Mouse (Mus musculus): ENCODE results near the gene Adgrl3. TPM values are rescaled to one million over a fixed set of nuclear protein-coding genes. Genes with fewer than 3 reads are reported as not detected.

The Adgrl3 gene
- total RNA-seq, 2 experiments from 2014 or later = 7.3 to 9.7 TPM

DNA sequence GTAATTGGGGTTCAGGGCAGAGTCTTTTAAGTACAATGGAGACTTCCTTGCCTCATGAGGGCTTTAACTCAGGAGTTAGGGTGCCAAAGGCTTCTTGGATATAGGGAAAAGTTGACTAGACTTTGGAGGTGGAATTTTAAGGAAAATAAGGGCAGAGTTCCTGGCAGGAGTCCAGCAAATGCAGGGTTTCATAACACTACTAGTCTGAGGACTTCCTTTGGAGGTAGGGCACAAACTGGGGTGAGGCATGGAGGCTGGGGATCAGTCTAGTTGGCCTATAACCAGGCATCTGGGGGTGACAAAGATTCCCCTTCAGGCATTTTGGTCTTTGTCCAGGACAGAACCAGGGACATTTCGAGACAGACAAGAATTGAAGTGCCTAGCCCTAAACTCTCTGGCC is 546.6 kb downstream of the Adgrl3 start:
- DNase-seq = no peak

DNA sequence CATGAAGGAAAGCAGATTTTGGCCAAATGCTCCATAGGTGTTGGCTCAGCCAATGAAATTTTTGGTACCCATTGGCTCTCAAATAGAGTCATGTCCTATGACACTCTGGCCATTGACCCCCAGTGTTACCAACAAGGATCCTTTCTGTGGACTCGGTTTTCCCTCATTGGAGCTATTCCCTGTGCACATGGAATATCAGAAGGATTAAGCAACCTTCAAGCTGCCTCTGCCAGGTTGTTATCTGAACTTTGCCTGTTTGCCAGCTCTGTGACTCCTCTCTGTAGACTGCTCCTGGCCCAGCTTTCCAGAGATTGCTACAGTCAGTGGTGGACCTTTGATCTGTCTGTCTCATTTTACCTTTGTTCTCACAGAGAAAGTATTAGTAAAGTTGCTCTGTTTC is 548.8 kb downstream of the Adgrl3 start:
- DNase-seq = no peak

DNA sequence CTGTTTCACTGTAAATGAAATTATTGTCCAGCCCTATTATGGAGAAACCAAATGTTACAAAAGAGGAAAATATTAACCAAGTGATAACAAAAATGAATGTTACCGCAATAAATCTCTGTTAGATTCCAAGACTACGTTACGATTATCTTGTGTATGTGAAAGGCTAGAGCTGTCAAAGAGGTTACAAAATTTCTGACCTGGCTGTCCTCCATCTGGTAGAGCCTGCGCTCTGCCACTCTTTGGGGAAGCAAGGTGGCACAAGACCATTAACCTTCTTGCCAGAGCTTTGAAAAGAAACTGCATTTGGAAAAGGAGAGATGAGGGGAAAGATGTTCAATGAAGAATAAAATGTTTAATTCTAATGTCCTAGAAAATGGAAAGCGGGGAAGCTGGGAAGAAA is 562.9 kb downstream of the Adgrl3 start:
- no peak for DNase-seq

DNA sequence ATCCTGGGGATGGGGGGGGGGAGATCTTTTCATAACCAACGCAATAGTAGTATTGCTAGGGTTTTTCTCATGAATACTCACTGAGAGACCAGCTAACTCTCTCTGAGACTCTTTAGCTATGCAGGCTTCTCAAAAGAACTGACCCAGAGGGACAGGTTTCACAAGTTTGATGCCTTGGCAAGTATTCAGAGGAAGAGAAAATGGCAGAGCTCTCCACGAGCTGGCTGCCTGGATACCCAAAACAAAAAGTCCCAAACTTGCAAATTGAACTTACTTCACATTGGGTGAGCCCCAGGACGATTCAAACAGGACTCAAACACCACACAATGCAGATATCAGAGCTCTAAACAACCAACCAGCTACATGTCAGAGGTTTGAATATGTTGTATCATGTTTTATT is 563.5 kb downstream of the Adgrl3 start:
- no peak for DNase-seq

DNA sequence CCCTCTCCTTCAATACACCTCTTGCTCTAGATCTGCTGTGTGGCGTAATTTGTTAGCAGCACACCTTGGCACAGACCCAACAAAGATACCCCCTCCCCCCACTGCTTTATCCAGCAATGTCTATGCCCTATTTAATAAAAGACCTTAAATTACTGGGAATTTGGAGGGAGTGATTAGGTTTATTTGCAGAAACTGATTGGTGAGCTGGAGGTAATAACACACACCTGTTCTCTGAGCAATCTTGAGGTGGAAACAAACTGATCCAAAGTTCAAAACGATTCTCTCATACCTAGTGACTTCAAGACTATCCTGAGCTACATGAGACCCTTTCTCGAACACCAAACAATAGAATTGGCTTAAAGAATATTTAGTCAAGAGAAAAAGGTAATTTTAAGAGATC is 565.0 kb downstream of the Adgrl3 start:
- DNase-seq = no peak

DNA sequence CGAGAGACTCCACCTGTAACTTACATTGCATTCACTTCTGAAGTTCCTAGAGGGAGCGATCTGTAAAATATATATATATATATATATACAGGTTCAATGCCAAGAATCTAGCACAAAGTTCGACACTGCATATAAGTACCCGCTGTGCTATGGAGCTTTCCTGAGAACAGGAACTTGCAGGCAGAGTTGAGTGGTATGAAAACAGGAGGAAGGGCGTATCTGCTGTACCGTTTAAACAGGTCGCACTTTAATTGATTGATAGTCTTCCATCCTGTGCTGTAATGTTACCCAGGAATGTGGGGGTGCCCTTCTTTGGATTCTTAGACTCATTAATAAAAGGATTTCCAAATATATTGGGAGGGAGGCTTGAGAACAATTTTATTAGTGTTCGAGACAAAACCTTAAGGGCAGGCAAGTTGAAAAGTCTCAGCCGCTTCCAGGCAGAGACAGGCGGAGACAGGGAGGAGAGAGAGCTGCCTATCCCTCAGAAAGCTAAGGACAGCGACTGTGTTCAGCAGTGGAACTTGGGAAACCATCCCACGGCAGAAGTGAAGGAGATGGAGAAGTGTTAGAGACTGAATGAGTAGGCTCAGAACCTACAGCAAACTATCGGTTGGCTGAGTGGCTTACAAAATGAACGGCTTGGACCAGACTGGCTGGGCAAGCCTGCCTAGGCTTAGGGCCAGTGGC is 570.2 kb downstream of the Adgrl3 start:
- no peak for DNase-seq

DNA sequence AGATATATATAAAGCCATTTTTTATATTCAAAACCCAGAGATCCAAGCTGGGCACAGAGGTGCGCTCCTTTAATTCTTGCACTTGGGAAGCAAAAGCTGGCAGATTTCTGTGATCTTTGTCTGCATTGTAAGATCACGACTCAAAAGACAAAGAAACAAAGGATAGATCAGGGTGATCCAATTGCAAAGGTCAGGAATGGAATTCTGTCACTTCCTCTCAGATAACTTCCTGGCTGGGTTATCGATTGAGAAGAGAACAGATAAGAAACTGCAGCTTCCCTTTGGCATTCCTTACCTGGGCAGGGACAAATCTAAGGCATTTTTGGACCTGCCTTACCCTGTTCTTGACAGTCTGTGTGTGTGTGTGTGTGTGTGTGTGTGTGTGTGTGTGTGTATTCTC is 571.5 kb downstream of the Adgrl3 start:
- no peak for DNase-seq

DNA sequence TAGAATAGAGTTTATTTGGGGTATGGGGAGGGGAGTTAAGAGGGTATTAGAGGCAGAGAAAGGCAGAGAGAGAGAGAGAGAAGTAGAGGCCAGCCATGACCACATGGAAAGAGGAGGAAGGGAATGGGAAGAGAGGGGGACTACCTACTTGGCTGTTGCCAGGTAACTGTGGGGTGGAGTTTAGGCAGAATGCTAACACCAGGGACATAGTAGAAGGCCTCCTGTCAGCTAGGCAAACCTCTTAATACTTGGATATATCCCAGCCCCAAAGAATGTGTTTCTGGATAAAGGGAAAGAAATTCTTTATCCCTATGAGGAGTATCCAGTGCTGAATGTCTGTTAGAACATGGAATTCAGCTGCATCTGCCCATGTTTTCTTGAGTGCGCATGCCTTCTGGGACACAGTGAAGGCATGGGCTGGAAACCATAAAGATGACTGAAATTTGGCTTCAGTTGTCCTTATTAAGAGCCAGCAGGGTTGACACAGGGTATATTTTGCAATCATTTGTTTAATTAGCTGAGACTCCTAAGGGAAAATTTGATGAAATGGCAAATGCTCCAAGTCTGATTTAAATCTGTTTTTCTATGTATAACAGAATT is 573.6 kb downstream of the Adgrl3 start:
- DNase-seq = no peak

DNA sequence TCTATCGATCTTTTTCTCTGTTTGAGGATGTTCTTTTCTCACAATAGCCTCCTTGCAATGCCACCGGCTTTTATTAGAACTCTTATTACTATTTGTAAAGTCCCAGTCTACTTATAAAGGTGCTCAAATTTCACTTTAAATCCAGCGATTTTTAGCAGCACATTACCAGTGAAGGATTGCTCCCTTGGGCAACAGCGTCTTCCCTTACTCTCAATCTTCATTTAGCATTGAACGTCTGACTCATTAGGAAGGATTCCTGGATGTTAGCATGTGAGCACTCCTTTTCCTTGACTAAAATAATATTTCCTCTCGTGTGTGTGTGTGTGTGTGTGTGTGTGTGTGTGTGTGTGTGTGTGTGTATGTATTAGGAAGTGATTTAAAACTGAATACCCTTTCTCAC is 578.1 kb downstream of the Adgrl3 start:
- DNase-seq = no peak

DNA sequence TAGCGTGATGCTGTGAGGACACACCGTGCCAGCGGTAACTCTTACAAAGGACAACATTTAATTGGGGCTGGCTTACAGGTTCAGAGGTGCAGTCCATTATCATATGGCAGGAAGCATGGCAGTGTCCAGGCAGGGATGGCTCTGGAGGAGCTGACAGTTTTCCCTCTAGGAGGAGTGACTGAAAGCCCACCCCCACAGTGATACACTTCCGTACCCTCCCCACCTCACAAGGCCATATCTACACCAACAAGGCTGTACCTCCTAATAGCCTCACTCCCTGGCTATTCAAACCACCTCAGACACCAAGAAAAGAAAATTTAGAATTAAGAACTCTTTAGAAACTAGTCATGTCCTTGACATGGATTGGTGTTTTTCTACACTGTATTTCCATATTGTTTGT is 583.0 kb downstream of the Adgrl3 start:
- no peak for DNase-seq

DNA sequence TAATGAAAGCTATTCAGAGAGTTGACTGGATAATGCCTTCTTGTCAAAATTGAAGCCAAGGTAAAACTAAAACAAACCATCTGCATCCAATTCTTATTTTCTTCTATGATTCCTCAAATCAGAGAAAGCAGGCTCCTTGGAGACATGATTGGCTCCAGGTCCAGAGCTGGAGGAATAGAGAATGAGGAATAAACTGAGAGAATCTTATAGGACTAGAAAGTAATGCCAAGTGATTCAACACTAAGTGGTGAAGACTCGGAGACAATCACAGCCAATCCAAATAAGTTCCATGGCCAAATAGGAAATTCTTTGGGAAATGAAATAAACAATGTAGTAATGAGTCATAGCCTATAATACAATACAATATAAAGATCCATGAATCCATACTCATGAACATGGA is 585.7 kb downstream of the Adgrl3 start:
- no peak for DNase-seq

DNA sequence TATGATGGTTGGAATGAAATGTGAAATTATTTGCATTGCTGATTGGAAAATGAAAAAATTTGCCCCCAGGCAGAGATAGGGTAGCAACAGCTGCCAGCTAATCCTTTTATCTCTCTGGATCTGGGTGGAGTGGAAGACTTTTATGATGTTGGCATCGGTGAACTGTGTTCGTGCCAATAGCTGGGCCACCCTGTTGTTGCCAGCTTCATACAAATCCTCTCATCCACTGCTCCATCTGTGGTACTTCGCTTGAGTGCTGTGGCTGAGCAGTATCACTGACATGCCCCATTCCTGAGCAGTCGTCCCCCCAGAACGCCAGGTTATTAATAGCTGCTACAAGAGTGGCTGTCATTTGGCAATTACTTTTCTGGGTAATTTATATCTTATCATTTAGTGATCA is 590.3 kb downstream of the Adgrl3 start:
- no peak for DNase-seq

DNA sequence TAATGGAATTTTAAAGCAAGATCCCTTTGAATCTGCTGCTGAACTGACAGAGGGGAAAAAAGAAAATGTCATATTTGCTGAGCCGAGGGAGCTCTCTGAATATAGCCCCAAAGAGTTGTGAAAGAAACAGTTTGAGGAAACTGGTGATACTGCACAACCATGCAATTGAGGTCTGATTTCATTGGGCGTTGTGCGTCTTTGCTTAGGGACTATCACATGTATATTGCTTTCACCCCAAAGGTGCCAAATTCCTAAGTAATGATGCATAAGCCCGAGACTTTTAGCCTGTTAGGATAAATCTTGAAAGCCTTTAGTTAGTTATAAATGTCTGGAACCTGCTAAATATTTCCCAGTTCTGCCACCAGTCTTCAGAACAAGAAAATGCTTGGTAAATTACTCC is 594.7 kb downstream of the Adgrl3 start:
- no peak for DNase-seq

DNA sequence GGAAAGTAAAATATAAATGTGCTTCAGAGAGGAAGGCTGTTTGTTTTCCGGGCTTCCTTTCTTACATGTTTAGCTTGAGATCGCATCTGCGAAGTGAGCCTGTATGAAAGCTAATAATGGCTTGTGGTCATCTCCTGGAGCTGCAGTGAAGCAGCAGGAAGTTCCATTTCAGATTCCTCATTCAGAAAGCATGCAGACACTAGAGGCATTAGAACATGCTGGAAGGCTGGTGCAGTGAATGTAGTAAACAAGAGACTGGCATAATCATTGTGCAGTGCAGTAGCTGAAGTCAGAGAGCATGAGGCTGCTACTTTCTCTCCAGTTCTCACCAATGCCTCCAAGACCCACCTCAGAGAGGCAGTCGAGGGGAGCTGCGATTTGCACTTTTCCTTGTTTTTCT is 601.2 kb downstream of the Adgrl3 start:
- DNase-seq = no peak

DNA sequence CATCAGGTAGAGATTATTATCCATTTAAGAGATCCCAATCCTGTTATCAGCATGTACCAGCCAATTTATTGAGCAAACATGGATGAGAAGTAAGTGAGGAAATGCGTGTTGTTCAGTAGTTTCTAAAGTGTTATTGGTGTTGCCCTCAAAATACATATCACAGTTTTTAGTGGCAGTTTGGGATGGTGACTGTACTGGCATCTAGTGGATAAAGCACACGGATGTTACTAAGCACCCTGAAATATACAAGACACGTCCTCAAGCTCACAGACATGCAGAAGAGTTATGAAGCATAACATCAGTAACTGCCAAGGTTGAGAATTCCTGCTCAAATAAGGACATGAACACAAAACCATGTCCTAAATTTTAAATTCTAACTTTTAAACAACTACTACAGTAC is 601.8 kb downstream of the Adgrl3 start:
- no peak for DNase-seq

DNA sequence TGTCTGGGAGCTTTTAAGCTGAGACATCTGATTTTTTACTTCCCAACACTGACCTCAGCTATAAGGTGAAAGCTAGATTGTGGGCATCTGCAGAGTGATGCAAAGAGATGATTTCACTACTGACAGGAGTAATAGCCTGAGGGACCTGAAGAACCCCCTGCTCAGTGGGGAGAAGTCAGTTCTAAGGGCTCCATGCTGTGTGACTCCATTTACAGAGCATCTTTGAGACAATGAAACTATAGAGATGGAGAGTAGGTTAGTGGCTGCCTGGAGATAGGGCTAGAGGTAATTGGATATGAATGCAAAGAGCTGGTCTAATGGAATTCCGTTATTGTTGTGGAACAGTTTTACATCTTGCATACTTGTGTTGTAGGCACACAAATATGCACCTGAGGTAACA is 603.9 kb downstream of the Adgrl3 start:
- DNase-seq = no peak

DNA sequence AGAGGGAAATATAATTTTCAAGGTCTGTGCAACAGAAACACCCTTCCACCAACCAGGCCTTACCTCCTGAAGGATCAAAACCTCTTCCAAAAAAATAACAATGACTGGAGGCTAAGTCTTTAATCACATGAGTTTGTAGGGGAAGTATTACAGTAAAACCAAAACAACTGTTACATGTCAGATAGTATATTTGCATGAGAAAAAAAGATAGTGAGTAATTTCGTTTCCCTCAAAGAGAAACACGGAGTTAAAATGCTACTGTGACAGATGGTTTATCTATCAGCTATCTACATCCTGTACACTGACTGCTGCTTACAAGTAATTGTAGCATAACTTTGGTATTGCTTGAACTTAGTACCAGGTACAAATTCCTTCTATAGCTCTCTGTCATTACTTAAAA is 616.2 kb downstream of the Adgrl3 start:
- no peak for DNase-seq

DNA sequence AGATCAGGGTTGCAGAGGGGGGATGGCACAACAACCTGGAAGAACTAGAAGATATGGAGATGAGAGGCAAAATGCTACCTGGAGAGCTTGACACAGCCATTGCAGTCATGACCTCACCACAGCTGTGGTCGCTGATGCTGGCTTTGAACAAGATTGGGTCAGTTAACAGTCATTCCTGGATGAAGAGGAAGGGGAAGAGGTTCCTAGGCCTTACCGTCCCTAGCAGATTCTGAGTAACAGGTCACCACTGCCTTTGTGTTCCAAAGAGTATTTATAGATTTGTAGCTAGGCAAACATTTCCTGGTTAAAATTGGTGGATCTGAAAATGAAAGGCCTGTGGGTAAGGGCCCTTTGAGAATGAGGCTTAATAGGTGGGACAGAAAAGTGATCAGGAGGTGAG is 618.5 kb downstream of the Adgrl3 start:
- DNase-seq = no peak

DNA sequence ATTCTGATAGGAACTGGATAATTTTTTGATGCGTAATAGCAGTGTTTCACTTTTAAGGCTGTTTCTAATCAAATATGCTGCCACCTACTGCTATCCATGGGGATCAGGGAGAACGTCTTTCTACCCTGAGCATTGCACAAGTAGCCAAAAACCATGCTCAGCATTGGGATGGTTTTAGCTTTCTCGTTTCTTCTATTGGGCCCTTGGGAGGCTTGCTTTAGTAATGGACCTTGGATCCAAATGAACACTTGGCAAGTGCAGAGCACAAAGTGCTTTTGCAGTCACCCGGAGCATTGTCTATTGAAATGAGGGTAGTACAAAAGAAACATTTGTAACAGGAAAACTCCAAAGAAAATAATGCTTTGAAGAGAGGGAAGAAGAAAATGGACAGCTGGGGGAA is 620.2 kb downstream of the Adgrl3 start:
- DNase-seq = no peak

DNA sequence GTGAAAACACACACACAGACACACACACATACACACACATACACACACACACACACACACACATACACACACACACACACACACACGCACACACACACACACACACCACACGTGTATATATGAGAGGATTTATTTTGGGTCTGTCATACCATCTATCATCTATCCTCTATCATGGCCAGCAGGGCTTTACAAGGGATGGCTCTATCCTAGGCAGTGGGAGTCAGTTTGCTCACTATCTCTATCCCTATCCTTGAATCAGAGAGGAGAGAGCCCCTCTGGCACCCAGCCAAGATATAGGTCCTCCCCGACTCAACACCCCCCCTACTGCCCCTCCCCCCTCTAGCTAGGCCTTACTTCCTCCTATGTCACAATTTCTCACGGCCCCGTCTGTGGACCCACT is 625.6 kb downstream of the Adgrl3 start:
- DNase-seq = no peak

DNA sequence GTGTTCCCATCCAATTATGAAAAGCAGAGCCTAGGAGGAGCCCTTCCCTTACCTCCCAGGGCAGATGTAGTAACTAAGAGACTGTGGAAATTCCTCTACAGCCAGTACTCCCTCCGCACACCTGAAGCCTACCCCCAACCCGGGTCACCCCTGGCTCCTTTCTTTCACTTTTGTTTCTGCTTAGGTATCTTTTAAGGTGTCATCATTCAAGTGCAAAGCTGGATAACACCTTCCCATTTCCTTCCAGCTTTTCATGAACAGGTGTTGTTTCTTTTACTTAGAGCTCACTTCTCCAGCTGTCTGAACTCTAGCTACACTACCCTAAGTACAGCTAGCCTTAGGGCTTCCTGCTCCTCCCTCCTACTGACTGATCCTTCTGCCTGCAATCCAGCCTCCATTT is 634.0 kb downstream of the Adgrl3 start:
- DNase-seq = no peak

DNA sequence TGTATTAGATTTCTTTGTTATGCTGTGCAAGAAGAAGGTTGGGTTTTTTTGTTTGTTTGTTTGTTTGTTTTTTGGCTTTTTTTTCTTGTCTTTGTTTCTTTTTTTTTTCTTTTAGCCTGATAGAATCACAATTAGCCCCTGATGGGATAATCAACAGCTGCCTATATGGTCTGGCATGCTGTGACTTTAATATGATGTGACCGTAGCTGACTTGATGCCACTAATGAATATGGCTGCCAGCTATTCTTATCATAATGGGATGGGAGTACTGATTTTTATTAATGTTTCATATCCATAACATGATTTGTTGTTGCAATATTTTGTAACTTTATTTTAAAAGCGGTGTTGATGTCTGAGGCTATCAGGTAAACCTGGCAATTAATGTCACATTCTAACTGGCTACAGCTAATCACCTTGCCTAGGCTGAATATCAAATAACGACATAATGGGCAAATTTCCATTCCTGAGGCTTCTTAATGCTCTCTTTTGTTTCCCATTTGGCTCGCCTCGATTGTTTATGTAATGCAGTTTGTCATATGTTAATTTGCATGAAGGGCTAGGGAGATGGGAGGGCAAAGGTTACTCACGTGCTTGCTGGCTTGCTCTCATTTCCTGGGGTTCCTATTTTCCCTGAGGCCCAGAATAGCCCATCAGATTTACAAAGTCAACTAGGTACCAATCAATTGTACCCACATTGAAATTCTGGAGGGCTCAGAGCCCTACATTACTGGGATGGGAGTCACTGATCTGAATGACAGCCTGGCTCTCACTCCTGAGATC is 641.9 kb downstream of the Adgrl3 start:
- DNase-seq = no peak

DNA sequence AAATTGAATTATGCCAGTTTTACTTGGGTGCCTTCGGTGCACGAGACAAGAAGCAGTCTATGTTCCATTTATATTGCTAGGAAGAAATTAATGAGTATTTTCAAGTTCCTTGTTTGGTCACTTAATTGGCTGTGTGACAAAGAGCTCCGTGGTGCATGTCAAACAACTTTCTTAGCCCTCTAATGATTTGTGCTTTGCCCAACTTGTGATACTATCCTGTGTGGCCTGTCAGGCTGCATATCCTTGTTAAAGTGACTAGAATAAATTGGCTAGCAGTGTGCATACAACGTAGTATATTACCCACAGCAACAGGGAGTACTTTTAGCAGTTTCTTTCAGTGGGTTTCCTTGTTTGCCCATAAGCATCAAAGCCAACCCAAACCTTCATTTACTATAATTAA is 651.1 kb downstream of the Adgrl3 start:
- no peak for DNase-seq

Data from gastrocnemius, postnatal 10 days (tissue).